Mouse (Mus musculus) liver, embryonic 11.5 days (tissue): ENCODE measurements around the gene Dcaf1. TPM values are rescaled to one million over a fixed set of nuclear protein-coding genes. Genes with fewer than 3 reads are reported as not detected.

Experiments used
- ATAC-seq: fragments of 200-750 bp; cut with Nextera tagmentation; replicated peaks from 2 replicates; pipeline ENCODE4 v1.8.0; 2017; ENCODE audit warnings: moderate number of reproducible peaks, mild to moderate bottlenecking, moderate TSS enrichment, moderate library complexity; ENCODE audit not compliant: low FRiP score
- DNase-seq: peaks from one replicate; pipeline ENCODE4 v3.0.0-alpha.2; 2017; ENCODE audit warnings: low spot score
- H3K27ac ChIP-seq: fragments of 300-500 bp; sonication (generic); 2 replicates; pipeline ENCODE4 v1.5.1; 2014; ENCODE audit warnings: mild to moderate bottlenecking, low read depth, low read length, control low read depth
- H3K27me3 ChIP-seq: fragments of 300-500 bp; sonication (generic); replicated peaks from 2 replicates; pipeline ENCODE4 v1.6.1; 2014; ENCODE audit warnings: low read length, mixed read lengths; ENCODE audit not compliant: control insufficient read depth, insufficient read depth
- H3K36me3 ChIP-seq: fragments of 300-500 bp; sonication (generic); 2 replicates; pipeline ENCODE4 v1.6.1; 2014; ENCODE audit warnings: mild to moderate bottlenecking, low read length, moderate library complexity, mixed read lengths; ENCODE audit not compliant: control insufficient read depth, insufficient read depth
- H3K4me1 ChIP-seq: fragments of 300-500 bp; sonication (generic); replicated peaks from 2 replicates; pipeline ENCODE4 v1.6.1; 2014; ENCODE audit warnings: low read length, mixed read lengths; ENCODE audit not compliant: control insufficient read depth, insufficient read depth
- H3K4me2 ChIP-seq: fragments of 300-500 bp; sonication (generic); 2 replicates; pipeline ENCODE4 v1.6.1; 2014; ENCODE audit warnings: mild to moderate bottlenecking, control low read depth, moderate library complexity
- H3K4me3 ChIP-seq: fragments of 300-500 bp; sonication (generic); 2 replicates; pipeline ENCODE4 v1.5.1; 2014; ENCODE audit warnings: low read depth, low read length, control low read depth
- H3K9ac ChIP-seq: fragments of 300-500 bp; sonication (generic); 2 replicates; pipeline ENCODE4 v1.6.1; 2014; ENCODE audit warnings: low read depth, low read length, control low read depth
- H3K9me3 ChIP-seq: fragments of 300-500 bp; sonication (generic); 2 replicates; pipeline ENCODE4 v1.6.1; 2016; ENCODE audit warnings: low read length, inconsistent platforms, mixed read lengths; ENCODE audit not compliant: control insufficient read depth
- WGBS: fragments of 180-500 bp; shearing (Covaris S2); extraction: QIAGEN DNeasy Blood & Tissue Kit; methylation state at CpG from one replicate; pipeline ENCODE4 v1.1.7; 2014; 5-methylcytosine and 5-hydroxymethylcytosine counted together
- polyA plus RNA-seq: library from polyadenylated mRNA; unstranded; fragments of >200 nt; fragmentation: Nextera tagmentation; extraction: Ambion mirVana; gene quantifications from 2 replicates; pipeline ENCODE4 v1.2.1, GENCODE M21; 2014

Gene Dcaf1
- polyA plus RNA-seq, 1 experiment from 2014 or later: 35.5 TPM

DNA sequence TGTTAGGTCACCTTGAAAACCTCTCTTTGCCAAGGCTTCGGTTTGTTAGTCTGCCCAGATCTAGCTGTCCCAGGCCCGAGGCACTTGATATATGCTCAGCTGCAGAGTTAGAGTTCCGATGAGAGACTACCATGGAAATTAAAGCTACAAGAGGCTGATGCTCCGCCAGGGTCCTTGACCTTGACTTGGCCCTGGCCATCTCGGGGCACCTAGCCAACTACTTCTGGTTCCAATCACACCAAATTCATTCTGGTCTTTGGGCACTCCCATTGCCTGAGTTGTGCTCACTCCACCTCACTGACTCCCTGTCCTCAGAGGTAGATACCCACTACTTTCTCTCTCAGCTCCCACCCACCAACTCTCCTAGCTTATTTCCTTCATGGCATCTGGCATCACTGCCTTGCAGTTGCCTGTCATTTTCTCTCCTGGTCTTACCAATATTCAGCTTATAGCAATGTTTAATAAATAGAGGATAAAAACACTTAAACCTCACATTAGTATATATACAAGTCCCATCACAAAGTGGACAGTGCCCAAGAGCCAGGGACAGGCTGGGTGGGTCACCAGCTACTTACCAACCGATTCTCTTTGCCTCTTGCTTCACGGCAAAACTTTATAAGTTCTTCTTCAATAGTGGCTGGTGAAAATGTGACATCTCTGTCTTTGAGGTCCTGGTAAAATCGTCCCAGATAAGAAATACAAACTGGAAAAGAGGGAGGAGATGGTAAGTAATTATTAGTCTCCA, 69.0 kb downstream of the Dcaf1 start:
- no peak overlapping the region for H3K27ac ChIP-seq
- 70% methylated on average over 8 of the region's 8 CpGs for WGBS

GRCm38 (mm10) chr9:106891341-106891741, 69.7 kb downstream of the Dcaf1 start:
- H3K4me2 ChIP-seq: peak overlapping the region; percentile 68
- no peaks in the 10 kb centered on the region for H3K9me3 ChIP-seq
- ATAC-seq: no peak
- peaks cover 21% of the 10 kb centered on the region for H3K36me3 ChIP-seq
- H3K27ac ChIP-seq: peak overlapping the region; percentile 60; the same call in 1 of the 2 replicates
- no peaks in the 10 kb centered on the region for H3K27me3 ChIP-seq
- under 1% methylated on average over 17 of the region's 17 CpGs for WGBS
- DNase-seq: no peak
- peaks cover 32% of the 10 kb centered on the region for H3K4me1 ChIP-seq
- peak overlapping the region; percentile 84 for H3K9ac ChIP-seq
- peak overlapping the region; percentile 76 for H3K4me3 ChIP-seq

More for the DNA sequence above, 69.0 kb downstream of the Dcaf1 start:
- peaks cover 21% of the 10 kb centered on the region for H3K36me3 ChIP-seq
- no peaks in the 10 kb centered on the region for H3K9me3 ChIP-seq
- no peak for ATAC-seq
- H3K4me3 ChIP-seq: peak overlapping the region; percentile 76
- peak overlapping the region; percentile 84 for H3K9ac ChIP-seq
- H3K4me2 ChIP-seq: peak overlapping the region; percentile 68
- peaks cover 34% of the 10 kb centered on the region for H3K4me1 ChIP-seq
- DNase-seq: no peak
- H3K27me3 ChIP-seq: no peaks in the 10 kb centered on the region

DNA sequence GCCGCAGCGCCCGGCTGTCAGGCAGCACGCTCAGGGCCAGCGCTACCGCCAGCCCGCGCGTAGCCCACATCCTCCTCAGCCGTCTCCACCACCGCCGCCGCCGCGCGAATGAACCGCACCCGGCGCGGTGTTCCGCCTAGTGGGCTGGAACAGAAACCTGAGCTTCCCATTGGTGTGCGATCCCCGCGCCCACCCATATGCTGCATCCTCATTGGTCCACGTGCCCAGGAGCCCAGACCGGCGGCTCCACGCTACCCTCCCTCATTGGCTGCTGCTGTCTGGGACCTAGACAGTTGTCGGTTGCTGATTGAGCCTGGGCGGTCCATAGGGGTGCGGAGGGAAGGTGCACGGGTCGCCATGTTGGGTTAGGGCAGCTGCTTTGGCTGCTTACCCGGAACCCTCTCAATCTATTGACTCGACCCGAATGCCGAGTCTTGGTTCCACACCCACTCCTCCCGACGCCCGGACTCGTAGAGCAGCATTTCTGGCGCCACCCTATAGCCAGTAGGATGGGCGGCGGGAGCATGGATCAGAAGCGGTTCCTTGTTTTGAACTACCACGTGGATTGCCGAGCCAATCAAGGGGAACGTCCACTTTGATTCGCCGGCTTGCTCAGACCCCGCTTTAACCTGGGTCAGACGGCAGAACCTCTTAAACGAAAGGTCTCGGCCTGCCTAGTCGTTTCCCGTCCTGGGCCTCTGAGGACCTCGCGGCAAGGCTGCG, 70.3 kb downstream of the Dcaf1 start, which contains the start of gene Manf:
Gene Manf, minus strand, starts transcription at position 151 of the 723 bp plus-strand sequence.
- Histone ChIP-seq H3K27ac (peak within 1 kb of the TSS; percentile 84), H3K36me3 (peaks cover 21% of the 10 kb centered on the region), H3K4me2 (peak within 1 kb of the TSS; percentile 85), H3K27me3 (no peaks in the 10 kb centered on the region), H3K9ac (peak within 1 kb of the TSS; percentile 84), H3K4me1 (peaks cover 32% of the 10 kb centered on the region), H3K9me3 (no peaks in the 10 kb centered on the region), H3K4me3 (peak within 1 kb of the TSS; percentile 76)
- DNase-seq (peak; percentile 97), ATAC-seq (peak; percentile 97)
- WGBS: under 1% methylated on average over 59 of the region's 59 CpGs

- ATAC-seq (no peak), DNase-seq (no peak)
- Histone ChIP-seq H3K27ac (peak overlapping the region; percentile 84), H3K36me3 (peaks cover 21% of the 10 kb centered on the region), H3K9me3 (no peaks in the 10 kb centered on the region), H3K27me3 (no peaks in the 10 kb centered on the region), H3K4me1 (peaks cover 29% of the 10 kb centered on the region), H3K4me2 (peak overlapping the region; percentile 85), H3K4me3 (peak overlapping the region; percentile 76), H3K9ac (peak overlapping the region; percentile 76)
- WGBS: 1% methylated on average over 9 of the region's 9 CpGs
These were observed 70.8 kb downstream of the Dcaf1 start for GRCm38 (mm10) chr9:106892552-106892875.

DNA sequence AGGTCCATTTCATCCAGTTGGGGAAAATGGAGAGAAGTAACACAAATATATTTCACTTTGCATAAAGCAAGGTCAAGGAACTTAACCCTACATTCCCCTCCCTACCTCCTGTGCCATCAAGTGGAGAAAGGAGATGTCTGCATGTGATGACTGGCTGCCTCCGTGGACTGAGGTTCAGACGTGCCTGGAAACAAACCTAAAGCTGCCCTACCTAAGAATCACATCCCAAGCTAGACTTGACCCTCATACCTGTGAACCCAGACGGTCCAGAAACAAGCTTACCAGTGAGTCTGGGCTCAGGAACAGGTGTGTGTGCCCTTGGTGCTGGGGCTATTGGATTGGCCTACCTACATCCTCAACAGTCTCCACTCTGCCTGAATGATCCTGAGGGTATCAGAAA, 71.7 kb downstream of the Dcaf1 start:
- DNase-seq (no peak), ATAC-seq (no peak)
- no peaks in the 10 kb centered on the region for H3K9me3 ChIP-seq
- H3K27ac ChIP-seq: no peak overlapping the region
- WGBS: 64% methylated on average over 3 of the region's 3 CpGs
- peaks cover 18% of the 10 kb centered on the region for H3K36me3 ChIP-seq
- no peak overlapping the region for H3K4me3 ChIP-seq
- peak overlapping the region; percentile 85 for H3K4me2 ChIP-seq
- H3K4me1 ChIP-seq: peaks cover 23% of the 10 kb centered on the region
- no peak overlapping the region for H3K9ac ChIP-seq
- no peaks in the 10 kb centered on the region for H3K27me3 ChIP-seq

GRCm38 (mm10) chr9:106898901-106899300, 77.2 kb downstream of the Dcaf1 start:
- WGBS: 70% methylated on average over 1 of the region's 1 CpGs
- no peaks in the 10 kb centered on the region for H3K27me3 ChIP-seq

DNA sequence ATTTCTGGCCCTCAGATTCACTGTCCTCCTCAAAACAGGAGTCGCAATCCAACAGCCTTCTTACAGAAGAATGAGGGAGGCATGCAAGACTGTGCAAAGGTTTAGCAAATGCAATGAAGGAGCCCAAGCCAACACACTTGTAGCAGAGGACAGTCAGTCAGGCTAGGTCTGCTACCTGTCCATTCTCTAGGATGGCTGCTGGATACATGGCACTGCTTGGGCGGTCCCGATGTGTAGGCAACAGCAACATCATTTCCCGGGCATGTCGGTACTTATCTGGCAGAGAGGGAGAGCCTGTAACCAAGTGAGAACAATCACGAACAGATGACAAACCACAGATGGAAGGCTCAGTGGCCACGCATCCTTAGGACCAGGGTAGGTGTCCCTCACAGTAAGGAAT, 79.9 kb downstream of the Dcaf1 start:
- ATAC-seq: no peak
- Histone ChIP-seq H3K36me3 (no peaks in the 10 kb centered on the region), H3K4me3 (no peak overlapping the region), H3K27me3 (no peaks in the 10 kb centered on the region), H3K27ac (no peak overlapping the region), H3K4me2 (no peak overlapping the region), H3K9me3 (no peaks in the 10 kb centered on the region), H3K9ac (no peak overlapping the region), H3K4me1 (no peaks in the 10 kb centered on the region)
- DNase-seq: no peak
- 87% methylated on average over 7 of the region's 7 CpGs for WGBS

More at GRCm38 (mm10) chr9:106898901-106899300, 77.2 kb downstream of the Dcaf1 start:
- no peak overlapping the region for H3K9ac ChIP-seq
- no peaks in the 10 kb centered on the region for H3K4me1 ChIP-seq
- H3K36me3 ChIP-seq: no peaks in the 10 kb centered on the region
- ATAC-seq (no peak), DNase-seq (no peak)
- no peak overlapping the region for H3K4me2 ChIP-seq
- no peaks in the 10 kb centered on the region for H3K9me3 ChIP-seq
- no peak overlapping the region for H3K27ac ChIP-seq
- H3K4me3 ChIP-seq: no peak overlapping the region

- Histone ChIP-seq H3K27me3 (no peaks in the 10 kb centered on the region), H3K9ac (no peak overlapping the region), H3K9me3 (no peaks in the 10 kb centered on the region), H3K36me3 (no peaks in the 10 kb centered on the region), H3K4me3 (no peak overlapping the region), H3K4me1 (no peaks in the 10 kb centered on the region), H3K27ac (no peak overlapping the region), H3K4me2 (no peak overlapping the region)
- DNase-seq (no peak), ATAC-seq (no peak)
- WGBS: 61% methylated on average over 4 of the region's 4 CpGs
These were observed 81.6 kb downstream of the Dcaf1 start for GRCm38 (mm10) chr9:106903099-106903790.
